Mouse (Mus musculus) lung, postnatal 0 days (tissue): ENCODE results near the gene Sox15.

Experiments used
- CTCF ChIP-seq: IDR thresholded peaks from 2 replicates; pipeline ENCODE4 v1.5.1; 2016; ENCODE audit warnings: antibody characterized with exemption, mild to moderate bottlenecking
- EP300 ChIP-seq: IDR thresholded peaks from 2 replicates; pipeline ENCODE4 v1.6.1; 2016; ENCODE audit warnings: antibody characterized with exemption, mild to moderate bottlenecking, control low read depth

DNA sequence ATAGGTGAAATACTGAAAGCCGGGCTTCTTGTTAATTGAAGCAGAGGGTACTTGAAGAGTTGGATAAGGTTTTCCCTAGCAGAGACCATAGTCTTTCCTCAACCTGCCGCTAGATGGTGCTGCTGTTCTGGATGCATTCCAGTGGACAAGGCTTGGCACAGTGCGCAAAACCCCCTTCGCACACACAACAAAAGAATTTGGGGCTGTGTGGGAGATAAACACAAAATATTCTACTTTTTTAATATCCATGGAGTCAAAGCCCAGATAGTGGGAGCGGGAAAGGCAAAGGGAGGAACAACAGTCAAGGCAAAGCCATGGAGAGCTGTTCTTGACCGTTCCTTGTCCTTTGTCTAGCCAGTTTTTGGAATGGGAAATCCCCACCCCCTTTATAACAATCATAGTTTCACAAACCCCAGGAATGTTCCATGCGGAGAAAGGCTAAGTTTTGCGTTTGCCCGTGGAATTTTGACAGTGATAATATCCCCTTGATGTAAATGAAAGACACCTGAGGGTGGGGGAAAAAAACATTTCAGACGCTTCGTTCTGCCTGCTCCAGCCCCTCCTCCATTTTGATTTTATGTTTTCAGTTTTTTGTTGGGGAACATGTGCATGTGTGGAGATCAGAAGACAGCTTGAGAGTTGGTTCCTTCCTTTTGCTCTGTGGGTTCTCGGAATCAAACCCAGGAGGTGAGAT, 27.9 kb downstream of the Sox15 start:
- TF ChIP-seq CTCF (peak; percentile 94), EP300 (peak; percentile 59)
